Mouse (Mus musculus): ENCODE measurements around the gene Mettl24.

DNA sequence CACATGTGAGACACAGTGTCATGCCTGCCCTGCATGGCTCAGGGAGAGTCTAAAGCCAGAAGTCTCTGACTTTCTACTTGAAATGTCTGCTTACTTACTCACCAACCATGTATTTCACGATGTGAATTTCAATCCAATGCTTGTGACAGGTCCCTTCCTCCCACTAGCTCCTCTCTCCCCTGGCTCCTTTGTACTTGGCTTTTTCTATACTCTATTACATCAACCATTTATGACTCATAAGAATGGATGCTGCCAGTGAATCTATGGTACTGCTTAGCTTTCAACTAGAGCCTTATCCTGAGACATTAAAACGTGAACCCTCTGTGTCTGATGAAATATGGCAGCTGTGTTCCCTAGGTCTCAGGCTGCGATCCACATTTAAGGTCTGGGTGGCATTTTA lies 147.2 kb downstream of the Mettl24 start:
- TF ChIP-seq EP300 (optimal IDR thresholded peaks at IDR 0.05): no peak
- no peak for TF ChIP-seq CTCF (IDR thresholded peaks at IDR 0.05; ENCODE audit: low read depth)
